Mouse (Mus musculus): ENCODE measurements around the gene Pcbp3. TPM values are rescaled to one million over a fixed set of nuclear protein-coding genes. Genes with fewer than 3 reads are reported as not detected.

Pcbp3 gene
- total and polyA plus RNA-seq, 3 experiments = 3.8 to 4.9 (median 3.8) TPM

DNA sequence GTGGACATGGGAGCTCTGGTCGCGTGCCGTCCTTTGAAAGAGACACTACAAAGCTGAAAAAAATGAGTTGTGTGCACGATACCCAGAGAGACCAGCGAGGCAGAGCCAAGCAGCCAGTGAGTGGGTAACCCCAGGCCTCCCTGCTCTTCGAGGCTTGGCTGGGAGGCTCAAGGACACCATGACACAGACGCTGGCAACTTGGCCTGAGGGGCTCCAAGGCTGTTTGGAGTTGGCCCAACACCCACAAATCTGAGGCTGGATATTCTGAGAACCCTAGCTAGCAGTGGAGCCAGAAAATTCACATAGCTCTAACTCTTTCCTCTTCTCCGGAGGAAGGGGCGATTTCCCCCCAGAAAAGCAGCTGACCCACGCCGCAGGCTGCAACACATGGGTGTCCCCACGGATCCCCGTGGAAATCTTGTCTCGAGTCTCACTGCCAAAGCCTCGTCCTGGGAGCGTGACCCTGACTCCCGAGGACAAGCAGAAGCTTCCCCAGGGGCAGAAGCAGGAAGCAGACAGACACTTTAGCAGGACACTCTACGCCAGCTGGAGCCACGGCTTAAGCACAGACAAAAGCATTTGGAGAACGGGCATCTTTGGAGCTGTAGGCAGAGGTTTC is 230.0 kb downstream of the Pcbp3 start:
- Histone ChIP-seq H3K9ac (ENCODE audit: low read depth, low read length) (no peak overlapping the region), H3K79me2 (replicated peaks; ENCODE audit: control insufficient read depth, insufficient read depth, low read length) (no peaks in the 10 kb centered on the region), H3K27me3 (ENCODE audit: control insufficient read depth, insufficient read depth, low read length) (no peaks in the 10 kb centered on the region), H3K4me1 (ENCODE audit: control insufficient read depth, insufficient read depth, low read length) (peaks cover 18% of the 10 kb centered on the region), H3K36me3 (ENCODE audit: control insufficient read depth, insufficient read depth, low read length) (no peaks in the 10 kb centered on the region), H3K4me3 (no peak overlapping the region), H3K27ac (peak overlapping the region; percentile 73)
- 41% methylated on average over 20 of the region's 20 CpGs for WGBS
- intact Hi-C loops (cut with DNase I) = no loop called here
- TF ChIP-seq EP300 (IDR thresholded peaks at IDR 0.05; ENCODE audit: insufficient read depth, low read depth, low read length) (no peak), POLR2A (IDR thresholded peaks at IDR 0.05; ENCODE audit: insufficient read depth, low read depth, low read length) (no peak), CTCF (IDR thresholded peaks at IDR 0.05) (no peak)
- peak; percentile 68 to 71 for DNase-seq

DNA sequence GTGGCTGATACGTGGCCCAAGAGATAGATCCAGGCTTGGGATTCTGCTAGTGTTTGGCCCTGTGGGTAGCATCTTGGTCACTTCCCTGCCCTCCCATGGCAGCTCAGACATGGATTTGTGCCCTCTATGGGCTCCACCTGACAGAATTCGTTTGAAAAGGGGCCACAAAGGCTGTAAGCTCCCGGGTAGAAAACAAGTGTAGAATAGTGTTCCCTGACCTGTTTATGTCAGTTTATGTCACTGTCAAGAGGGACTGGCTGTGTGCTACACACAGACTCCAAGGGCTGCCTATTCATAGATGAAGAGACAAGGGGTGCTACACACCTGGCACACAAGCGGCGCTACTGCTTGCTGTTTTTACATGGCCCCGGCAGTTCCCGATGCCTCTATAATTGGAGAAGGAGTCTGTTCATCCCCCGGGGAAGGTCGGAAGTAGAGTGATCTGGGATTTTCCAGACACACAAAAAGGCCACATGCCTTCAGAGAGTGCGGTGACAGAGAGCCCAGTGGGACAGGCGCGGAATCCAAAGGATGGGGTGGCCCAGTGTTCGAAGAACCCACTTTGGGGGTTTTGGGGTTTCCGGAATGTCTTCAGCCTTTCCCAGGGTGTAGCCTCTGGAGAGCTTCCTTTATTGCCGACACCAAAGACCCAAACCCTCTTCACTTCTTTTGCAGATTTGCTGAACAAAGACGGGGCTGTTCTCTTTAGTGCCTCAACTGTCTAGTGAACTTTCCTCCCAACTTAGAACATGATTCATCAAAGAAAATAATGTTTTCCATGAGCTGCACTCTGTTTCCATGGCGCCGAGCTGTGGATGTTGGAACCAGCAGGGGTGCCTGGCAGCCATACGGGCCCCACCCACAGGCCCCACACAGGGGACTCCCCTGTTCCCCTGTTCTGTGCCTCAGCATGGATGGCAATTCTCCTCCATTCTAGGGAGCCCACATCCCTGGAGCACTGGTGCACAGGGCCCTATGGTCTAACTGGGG is 231.8 kb downstream of the Pcbp3 start:
- Histone ChIP-seq H3K36me3 (ENCODE audit: control insufficient read depth, insufficient read depth, low read length) (no peaks in the 10 kb centered on the region), H3K9ac (ENCODE audit: low read depth, low read length) (peak overlapping the region; percentile 33; the same call in 1 of the 2 replicates), H3K27me3 (ENCODE audit: control insufficient read depth, insufficient read depth, low read length) (no peaks in the 10 kb centered on the region), H3K4me3 (no peak overlapping the region), H3K79me2 (replicated peaks; ENCODE audit: control insufficient read depth, insufficient read depth, low read length) (no peaks in the 10 kb centered on the region), H3K4me1 (ENCODE audit: control insufficient read depth, insufficient read depth, low read length) (peaks cover 18% of the 10 kb centered on the region), H3K27ac (peak overlapping the region; percentile 68)
- TF ChIP-seq EP300 (IDR thresholded peaks at IDR 0.05; ENCODE audit: insufficient read depth, low read depth, low read length) = no peak
- no peak for TF ChIP-seq POLR2A (IDR thresholded peaks at IDR 0.05; ENCODE audit: insufficient read depth, low read depth, low read length)
- no peak for TF ChIP-seq CTCF (IDR thresholded peaks at IDR 0.05)
- DNase-seq = peak; percentile 65 to 74
- 67% methylated on average over 19 of the region's 19 CpGs for WGBS
- intact Hi-C loops (cut with DNase I) = no loop called here

DNA sequence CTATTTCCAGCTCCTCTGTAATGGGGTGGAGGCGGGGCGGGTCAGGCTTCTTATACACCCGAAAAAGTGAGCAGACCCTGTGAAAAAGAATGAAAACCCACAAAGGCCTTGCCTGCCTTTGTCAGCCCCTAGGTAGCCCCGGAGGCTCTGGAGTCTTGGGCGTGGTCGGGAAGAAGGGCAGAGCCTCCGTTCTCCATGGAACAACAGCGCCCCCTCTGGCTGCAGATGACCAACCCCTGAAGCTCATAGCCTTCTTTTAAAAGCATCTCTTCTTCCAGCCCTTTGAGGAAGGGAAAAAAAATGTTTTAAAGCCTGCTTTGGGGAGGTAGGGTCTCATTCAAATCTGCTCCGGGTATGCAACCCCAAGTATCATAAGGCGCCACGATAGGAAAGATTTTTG is 233.3 kb downstream of the Pcbp3 start:
- Histone ChIP-seq H3K9ac (ENCODE audit: low read depth, low read length) (no peak overlapping the region), H3K79me2 (replicated peaks; ENCODE audit: control insufficient read depth, insufficient read depth, low read length) (no peaks in the 10 kb centered on the region), H3K27me3 (ENCODE audit: control insufficient read depth, insufficient read depth, low read length) (no peaks in the 10 kb centered on the region), H3K4me3 (no peak overlapping the region), H3K36me3 (ENCODE audit: control insufficient read depth, insufficient read depth, low read length) (no peaks in the 10 kb centered on the region), H3K4me1 (ENCODE audit: control insufficient read depth, insufficient read depth, low read length) (peaks cover 15% of the 10 kb centered on the region), H3K27ac (no peak overlapping the region; the same call in 1 of the 2 replicates)
- intact Hi-C loops (cut with DNase I) = no loop called here
- 24% methylated on average over 11 of the region's 11 CpGs for WGBS
- peak; percentile 78 to 82 for DNase-seq
- TF ChIP-seq POLR2A (IDR thresholded peaks at IDR 0.05; ENCODE audit: insufficient read depth, low read depth, low read length) (no peak), CTCF (IDR thresholded peaks at IDR 0.05) (peak; percentile 77), EP300 (IDR thresholded peaks at IDR 0.05; ENCODE audit: insufficient read depth, low read depth, low read length) (no peak)

DNA sequence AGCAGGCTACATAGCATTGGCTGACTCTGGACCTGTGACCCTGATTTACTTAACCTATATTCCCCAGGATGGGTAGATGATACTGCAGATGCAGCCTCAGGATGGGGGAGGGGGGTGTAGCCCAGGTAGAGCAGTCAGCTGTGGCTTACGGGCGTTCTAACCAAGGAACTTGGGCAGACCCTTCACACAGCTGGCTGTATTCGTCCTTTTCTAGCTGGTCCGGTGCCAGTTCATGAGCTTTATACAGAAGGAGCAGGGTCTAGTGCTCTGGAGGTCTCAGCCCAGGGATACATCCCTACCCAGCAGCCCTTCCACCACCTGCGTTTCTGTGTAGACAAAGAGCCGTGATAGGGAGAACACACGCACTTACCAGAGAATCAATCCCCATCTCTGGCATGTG is 234.4 kb downstream of the Pcbp3 start:
- 93% methylated on average over 7 of the region's 7 CpGs for WGBS
- H3K79me2 ChIP-seq (replicated peaks; ENCODE audit: control insufficient read depth, insufficient read depth, low read length) = no peaks in the 10 kb centered on the region
- H3K4me1 ChIP-seq (ENCODE audit: control insufficient read depth, insufficient read depth, low read length) = peaks cover 11% of the 10 kb centered on the region
- intact Hi-C loops (cut with DNase I) = no loop called here
- H3K4me3 ChIP-seq = no peak overlapping the region
- H3K9ac ChIP-seq (ENCODE audit: low read depth, low read length) = no peak overlapping the region
- H3K27ac ChIP-seq = no peak overlapping the region; the same call in 1 of the 2 replicates
- H3K27me3 ChIP-seq (ENCODE audit: control insufficient read depth, insufficient read depth, low read length) = no peaks in the 10 kb centered on the region
- DNase-seq = peak; percentile 4 to 16
- no peaks in the 10 kb centered on the region for H3K36me3 ChIP-seq (ENCODE audit: control insufficient read depth, insufficient read depth, low read length)
- no peak for TF ChIP-seq POLR2A (IDR thresholded peaks at IDR 0.05; ENCODE audit: insufficient read depth, low read depth, low read length)
- no peak for TF ChIP-seq EP300 (IDR thresholded peaks at IDR 0.05; ENCODE audit: insufficient read depth, low read depth, low read length)
- TF ChIP-seq CTCF (IDR thresholded peaks at IDR 0.05) = no peak

DNA sequence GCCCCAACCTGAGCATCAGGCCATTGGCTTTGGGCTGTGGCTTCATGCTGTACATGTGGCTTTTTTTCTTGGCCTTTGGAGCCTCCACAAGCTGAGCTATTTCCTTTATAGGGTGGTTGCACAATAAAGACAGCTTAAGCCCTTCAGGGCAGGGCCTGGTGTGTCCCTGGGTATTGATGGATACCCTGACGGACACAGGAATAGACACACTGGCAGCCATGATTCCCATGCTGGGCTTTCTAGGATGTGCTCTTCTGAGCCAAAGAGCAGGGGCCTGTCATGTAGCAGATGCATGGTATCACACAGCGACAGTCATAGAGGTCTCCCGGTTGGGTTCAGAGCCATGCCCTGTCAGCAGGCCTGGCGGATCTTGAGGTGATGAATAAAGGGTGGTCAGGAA is 234.8 kb downstream of the Pcbp3 start:
- intact Hi-C loops (cut with DNase I) = no loop called here
- no peaks in the 10 kb centered on the region for H3K27me3 ChIP-seq (ENCODE audit: control insufficient read depth, insufficient read depth, low read length)
- H3K9ac ChIP-seq (ENCODE audit: low read depth, low read length) = no peak overlapping the region
- peak; percentile 1 to 17 for DNase-seq
- WGBS = 87% methylated on average over 4 of the region's 4 CpGs
- H3K4me3 ChIP-seq = no peak overlapping the region
- no peaks in the 10 kb centered on the region for H3K79me2 ChIP-seq (replicated peaks; ENCODE audit: control insufficient read depth, insufficient read depth, low read length)
- peaks cover 7% of the 10 kb centered on the region for H3K4me1 ChIP-seq (ENCODE audit: control insufficient read depth, insufficient read depth, low read length)
- H3K36me3 ChIP-seq (ENCODE audit: control insufficient read depth, insufficient read depth, low read length) = no peaks in the 10 kb centered on the region
- TF ChIP-seq POLR2A (IDR thresholded peaks at IDR 0.05; ENCODE audit: insufficient read depth, low read depth, low read length) (no peak), CTCF (IDR thresholded peaks at IDR 0.05) (no peak), EP300 (IDR thresholded peaks at IDR 0.05; ENCODE audit: insufficient read depth, low read depth, low read length) (no peak)
- H3K27ac ChIP-seq = peak overlapping the region; percentile 55; the same call in 1 of the 2 replicates

All from heart, adult 2 months (tissue).